Mouse (Mus musculus): Measurements from ENCODE around the gene Mrpl33.

DNA sequence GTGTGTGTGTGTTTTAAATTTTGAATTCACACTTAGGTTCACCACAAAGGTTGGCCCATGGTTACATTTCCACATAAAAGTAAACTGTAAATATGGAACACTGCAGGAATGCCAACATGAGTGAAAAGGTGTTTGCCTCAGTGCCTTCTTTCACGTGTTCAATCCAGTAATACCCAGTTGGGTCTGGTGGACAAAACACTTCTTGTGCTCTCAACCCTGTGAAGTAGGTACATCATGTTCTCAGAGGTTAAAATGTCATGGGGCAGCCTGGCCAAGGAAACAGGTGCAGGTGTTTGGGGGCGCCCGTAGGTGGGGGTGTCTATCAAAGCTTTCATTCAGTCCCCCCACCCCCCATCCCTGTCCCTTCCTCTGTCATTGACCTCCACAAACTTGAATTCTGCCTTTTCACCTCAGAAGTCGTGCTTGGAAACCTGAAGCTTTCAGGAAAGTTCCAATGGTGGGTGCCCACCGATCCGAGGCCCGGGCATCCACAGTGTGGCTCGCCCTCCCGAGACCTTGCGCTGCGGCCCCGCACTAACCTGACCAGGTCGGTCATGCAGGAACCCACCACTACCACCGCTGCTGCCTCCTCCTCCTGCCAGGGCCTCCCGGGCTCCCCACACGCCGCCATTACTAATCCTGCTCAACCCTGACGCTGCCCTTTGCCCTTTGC, 100.4 kb downstream of the Mrpl33 start, which contains the start of gene Rbks:
- TF ChIP-seq CTCF (IDR thresholded peaks at IDR 0.05; ENCODE audit: low read depth, low read length) (no peak), GATA1 (IDR thresholded peaks at IDR 0.05; ENCODE audit: borderline replicate concordance, low read length) (no peak), POLR2AphosphoS5 (IDR thresholded peaks at IDR 0.05; ENCODE audit: insufficient replicate concordance, low read depth, low read length) (no peak), GATA2 (IDR thresholded peaks at IDR 0.05; ENCODE audit: borderline replicate concordance, low read depth, low read length) (no peak), TAL1 (conservative IDR thresholded peaks at IDR 0.05; ENCODE audit: low read depth, low read length) (no peak)
